Mouse (Mus musculus) left cerebral cortex, postnatal 25 days (tissue): ENCODE data around the gene Arhgap35. TPM values are rescaled to one million over a fixed set of nuclear protein-coding genes. Genes with fewer than 3 reads are reported as not detected.

Experiments
- DNase-seq, 2 experiments: peaks; one replicate each; pipeline ENCODE4 v3.0.0; 2022; ENCODE audit warnings: low spot score in 2 of 2, mixed read lengths in 1 of 2
- intact Hi-C: fragments of 180-260 bp; cut with DNase I; formaldehyde crosslinking; loops from one replicate; pipeline ENCODE4 v1.15.1; 2025
- total RNA-seq, 2 experiments: library from RNA; stranded (reverse); gene quantifications; 2 replicates each; pipeline ENCODE4 v1.2.3; 2021

Arhgap35 gene
- total RNA-seq, 2 experiments from 2014 or later, result 137 to 139 TPM

DNA sequence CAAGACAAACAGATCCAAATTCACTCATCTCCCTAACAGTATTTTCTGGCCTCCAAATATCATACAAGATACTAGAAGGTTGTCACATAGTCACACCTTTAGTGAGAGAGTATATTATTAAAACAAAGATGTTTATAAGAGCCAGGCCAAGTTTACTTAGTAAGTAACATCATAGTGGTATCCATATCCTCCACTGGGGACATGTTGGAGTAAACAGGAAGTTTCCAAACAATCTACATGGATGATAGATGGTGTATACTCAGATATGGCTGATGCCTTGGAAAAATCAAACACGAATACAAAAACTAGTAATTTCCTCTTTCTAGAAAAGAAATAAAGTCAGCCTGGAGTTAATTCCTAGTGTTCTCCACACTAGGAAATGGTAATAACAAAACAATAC, 65.5 kb downstream of the Arhgap35 start:
- intact Hi-C loops, result no loop called here
- DNase-seq, result no peak

DNA sequence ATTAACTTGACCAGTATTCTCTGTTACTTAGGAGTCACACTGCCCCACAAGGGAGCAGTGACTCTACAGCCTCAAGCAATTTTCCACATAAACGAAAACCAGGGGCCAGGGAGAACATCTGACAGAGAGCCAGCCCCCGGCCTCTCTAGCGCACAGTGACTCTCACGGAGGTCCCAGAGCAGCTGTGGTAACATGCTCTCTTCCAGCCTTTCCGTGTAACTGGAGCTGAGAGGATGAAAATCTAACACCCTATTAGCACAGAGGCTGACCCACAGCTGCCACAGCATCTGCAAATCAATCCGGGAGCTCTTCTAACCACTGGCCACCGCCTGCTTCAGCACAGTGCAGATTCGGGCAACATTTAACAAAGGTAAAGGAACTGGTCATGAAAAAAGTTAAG, 70.0 kb downstream of the Arhgap35 start:
- intact Hi-C loops, result no loop called here
- DNase-seq, result no peak

DNA sequence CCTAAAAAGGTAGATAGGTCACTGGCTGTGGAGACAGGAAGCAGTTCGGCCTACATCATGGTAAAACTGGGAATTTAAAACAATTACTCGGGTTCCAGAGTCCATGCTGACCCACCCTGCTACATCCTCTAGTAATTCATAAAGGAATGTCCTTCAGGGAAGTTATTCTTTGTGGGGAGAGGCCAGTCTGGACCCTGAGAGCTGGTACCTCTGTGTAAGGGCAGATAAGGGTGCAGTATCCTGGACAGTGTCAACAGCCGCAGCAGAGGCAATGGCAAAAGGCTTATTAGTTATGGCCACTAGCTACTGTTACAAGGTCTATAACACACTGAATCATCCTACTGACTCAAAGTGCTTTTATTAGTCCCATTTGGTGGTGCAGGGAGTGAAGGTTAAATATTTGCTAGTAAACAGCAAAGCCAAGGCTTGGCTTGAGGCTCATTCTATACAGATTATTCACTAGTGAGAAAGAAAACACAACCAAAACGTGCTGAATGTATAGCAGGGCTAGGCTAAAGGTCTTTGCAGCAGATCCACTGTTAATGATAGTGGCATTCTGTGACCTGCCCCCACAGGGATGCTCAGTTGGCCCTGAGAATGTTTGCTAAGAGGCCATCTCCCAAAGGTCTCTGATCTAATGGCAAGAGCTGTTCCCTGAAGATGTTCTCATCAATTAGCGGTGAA, 77.4 kb downstream of the Arhgap35 start:
- intact Hi-C loops, result no loop called here
- no peak for DNase-seq

DNA sequence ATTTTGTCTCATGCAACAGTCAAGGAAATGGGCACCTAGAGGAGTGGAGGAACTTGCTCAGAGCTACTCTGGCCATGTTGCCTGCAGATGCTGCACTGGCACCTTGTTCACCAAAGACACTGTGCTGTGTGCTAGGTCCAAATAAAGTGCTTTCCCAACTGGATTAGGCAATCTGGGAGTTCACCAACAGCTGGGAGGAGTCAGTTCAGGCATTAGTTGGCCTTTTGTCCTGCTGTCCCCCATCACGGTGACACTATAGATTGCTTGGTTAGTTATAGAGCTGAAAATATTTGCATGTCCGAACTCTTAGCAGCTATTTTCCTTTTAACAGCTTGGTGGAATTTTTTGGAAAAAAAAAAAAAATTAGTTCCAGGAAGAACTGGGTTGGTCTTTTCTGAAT, 88.8 kb downstream of the Arhgap35 start:
- no peak for DNase-seq
- intact Hi-C loops, result no loop called here

DNA sequence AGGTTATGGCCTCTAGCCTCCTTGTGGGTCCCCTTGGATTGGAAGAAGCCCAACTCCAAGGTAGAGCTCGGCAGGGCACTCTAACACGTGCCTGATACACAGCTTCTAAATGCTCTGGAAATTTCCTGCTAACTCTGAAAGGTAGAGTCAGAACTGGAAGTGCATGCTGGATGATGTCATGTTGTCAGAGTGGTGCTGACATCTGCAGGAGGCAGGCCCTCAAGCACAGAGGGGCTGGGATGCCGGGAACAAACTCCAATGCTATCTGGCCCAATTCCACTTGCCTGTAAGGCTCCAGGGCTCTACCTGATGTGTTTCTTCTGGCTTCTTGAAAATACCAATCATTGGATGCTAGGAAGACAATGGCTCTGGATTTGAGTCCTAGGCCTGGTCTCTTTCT, 89.3 kb downstream of the Arhgap35 start:
- intact Hi-C loops, result no loop called here
- no peak for DNase-seq

DNA sequence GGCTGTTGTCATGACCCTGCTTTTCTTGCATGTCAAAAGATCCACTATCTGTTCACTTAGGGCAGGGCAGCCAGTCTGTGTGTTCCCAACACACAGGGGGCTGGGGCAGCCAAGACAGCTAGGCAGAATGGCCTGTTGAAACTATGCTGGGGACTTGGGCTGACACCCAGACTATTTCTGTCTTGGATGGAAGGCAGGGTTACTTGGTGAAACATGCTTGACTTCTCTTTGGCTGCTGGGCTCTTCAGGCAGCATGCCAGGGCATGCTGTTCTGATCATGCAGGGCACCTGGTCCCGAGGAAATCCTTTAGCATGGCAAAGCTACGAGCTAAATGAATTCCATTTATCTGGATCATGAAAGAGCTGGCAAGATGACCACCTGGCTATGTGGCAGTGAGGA, 90.5 kb downstream of the Arhgap35 start:
- no peak for DNase-seq
- intact Hi-C loops, result no loop called here

DNA sequence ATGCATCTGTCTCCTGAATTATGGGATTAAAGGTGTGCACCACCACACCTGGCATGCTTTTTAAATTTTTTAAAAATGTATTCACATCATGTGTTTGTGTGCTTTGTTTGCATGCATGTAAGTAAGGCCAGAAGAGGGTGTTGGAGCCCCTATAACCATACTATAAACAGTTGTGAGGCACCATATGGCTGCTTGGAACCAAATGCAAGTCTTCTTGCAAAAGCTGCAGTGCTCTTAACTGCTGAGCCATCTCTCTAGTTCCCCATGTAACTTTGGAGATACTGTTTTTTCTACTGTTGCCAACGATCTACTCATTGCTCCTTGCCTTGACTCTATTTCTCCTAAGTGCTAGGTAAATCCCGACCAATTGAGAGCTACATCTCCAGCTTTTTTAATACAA, 95.5 kb downstream of the Arhgap35 start:
- DNase-seq, result peak in 1 of 2 experiments; percentile 22
- intact Hi-C loops, result no loop called here

DNA sequence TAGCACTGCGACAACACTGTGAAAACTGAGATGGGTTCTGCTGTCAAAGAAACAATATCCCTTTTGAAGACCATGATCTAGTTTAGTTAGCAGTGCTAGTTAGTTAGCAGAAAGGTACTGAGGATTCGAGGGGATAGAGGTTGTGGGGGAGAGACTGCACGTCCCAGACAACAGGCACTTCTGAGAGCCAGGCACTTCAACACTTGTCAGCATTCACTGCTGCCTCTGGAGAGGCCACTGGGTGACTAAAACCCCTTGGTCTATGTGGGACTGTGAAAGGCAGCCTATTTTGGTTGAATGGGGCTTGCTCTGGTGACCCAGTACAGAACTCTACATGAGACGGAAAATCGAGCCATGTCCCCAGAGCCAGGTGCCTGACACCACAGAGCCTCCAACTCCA, 97.6 kb downstream of the Arhgap35 start:
- intact Hi-C loops, result no loop called here
- no peak for DNase-seq

DNA sequence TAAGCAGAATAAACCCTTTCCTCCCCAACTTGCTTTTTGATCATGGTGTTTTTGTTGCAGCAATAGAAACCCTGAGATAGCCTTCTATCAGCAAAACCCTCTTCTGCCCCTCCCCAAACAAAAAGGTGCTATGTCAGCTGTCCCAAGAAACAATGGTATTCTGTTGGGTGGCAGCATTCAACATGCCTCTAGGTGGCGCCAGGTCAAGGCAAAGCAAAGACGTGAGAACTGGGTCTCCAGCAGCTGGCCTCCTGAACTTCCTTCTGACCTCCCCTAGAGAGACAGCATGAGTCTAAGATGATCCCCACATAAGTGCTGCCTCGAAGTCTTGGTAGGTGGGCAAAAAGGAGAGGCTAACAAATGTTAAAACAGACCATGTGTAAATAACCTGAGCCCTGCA, 107.5 kb downstream of the Arhgap35 start:
- DNase-seq, result peak; percentile 20 to 29
- intact Hi-C loops, result loop anchor here (5.0 kb wide), 1 partner anchor 110 kb away; no protein-coding TSS in a partner anchor

DNA sequence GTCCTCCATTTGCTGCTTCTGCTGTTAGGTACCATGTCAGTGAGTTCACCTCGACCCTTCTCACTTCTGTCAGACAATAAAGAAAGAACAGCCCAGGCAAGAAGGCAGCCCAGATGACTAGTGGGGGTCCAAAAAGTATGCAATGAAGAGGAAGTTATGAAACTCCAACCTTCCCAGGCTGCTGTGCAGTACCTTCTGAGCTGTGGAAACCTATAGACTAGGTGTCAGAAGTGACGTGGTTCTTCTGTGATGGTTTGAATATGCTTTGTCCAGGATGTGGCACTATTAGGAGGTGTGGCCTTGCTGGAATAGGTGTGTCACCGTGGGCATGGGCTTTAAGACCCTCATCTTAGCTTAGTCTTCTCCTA, 109.6 kb downstream of the Arhgap35 start:
- intact Hi-C loops, result loop anchor here (5.0 kb wide), 1 partner anchor 112 kb away; no protein-coding TSS in a partner anchor
- DNase-seq, result no peak

DNA sequence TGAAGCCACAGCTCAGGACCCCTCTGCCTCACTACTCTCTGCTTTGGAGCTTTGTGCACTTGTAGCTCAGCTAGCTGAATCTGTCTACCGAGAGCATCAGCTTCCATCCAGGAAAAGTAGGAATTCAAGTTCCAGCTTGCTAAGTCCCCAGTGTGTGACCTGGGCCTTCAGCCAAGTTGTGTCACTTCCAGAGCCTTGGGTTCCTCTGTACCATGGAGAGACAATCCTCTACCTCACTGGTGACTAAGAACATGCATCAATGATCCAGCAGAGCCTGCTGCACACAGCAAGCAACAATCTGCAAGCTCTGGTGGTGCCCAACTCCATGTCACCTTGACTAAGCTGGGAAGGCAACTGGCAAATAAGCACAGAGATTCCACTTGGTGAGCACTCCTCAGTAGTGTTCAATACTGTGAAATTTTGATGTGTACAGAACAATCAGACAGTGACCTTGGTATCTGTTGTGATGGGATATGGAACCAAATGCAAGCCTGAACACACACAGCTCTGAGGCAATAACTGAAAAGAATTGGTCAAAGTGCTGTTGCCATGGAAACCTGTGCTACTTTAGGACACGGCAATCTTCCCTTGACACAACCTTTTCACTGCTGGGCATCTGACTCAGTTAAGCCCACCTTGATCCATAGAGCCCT, 110.1 kb downstream of the Arhgap35 start:
- intact Hi-C loops, result loop anchor here (5.0 kb wide), 1 partner anchor 113 kb away; no protein-coding TSS in a partner anchor
- DNase-seq, result no peak

DNA sequence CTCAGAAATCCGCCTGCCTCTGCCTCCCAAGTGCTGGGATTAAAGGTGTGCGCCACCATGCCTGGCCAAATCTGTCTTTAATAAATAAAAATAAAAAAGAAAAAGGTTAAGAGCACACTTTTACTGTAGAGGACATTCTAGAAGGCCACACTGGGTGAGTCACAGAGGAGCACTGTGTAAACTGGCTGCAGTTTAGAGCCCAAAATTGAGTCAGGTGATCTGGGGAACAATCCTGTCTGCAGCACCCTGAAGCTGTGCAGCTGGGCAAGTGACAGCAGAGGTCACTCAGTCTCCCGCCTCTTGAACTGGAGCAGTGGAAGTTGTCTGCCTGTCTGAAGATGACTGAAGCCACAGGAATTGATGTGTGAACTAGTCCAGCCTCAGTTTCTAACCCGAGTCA, 113.2 kb downstream of the Arhgap35 start:
- no peak for DNase-seq
- intact Hi-C loops, result no loop called here

DNA sequence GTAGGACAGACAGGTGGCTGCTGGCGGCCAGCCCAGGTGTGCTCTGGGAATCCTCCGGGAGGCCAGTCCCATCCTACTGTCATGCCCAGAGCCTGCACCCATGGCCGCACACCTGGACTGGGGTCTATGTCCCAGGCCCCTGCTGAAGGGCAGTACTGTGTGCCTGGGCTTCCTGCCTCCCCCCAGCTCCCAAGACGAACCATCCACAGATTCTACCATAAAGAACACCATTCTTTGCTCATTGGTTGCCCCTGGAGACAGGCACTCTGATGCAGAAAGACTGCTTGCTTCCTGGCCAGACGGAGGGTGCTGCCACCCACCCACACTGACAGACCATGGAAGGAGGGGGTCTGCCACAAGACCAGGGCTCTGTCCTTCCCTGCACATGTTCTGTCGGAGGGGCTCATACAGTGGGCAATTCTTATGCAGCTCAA, 115.1 kb downstream of the Arhgap35 start:
- peak in 1 of 2 experiments; percentile 39 for DNase-seq
- intact Hi-C loops, result no loop called here

DNA sequence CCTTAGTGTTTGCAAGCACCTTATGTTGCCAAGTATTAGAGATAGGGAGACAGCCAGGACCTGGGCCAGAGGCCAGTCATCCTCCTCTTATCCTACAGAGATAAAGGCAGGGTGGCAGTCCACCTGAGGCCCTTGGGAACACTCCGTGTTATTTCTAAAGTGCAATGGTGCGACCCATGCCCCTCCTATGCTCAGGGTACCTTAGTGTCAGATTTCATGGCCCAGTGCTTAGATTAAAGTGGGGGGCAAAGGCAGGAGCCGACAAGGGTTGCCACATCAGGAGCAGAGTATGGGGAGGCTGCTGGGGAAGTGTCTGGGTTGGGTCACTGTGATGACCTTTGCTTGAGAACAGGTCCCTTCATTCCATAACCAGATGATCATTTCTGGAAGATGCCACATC, 118.5 kb downstream of the Arhgap35 start:
- DNase-seq, result no peak
- intact Hi-C loops, result no loop called here

DNA sequence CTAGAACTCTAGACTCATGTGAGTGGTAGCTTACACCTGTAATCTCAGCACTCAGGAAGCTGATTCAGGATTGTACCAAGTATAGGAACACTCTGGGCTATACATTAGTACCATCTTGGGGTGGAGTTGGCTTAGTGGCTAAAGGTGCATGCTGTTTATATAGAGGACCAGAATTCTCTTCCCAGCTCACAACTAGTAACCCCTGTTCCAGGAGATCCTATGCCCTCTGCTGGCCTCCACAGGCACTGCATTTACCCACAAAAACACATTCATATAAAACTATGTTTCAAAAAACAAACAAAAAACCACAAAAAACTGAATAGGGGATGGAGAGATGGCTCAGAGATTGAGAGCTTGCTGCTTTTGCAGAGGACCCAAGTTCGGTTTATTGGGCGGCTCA, 121.4 kb downstream of the Arhgap35 start:
- intact Hi-C loops, result loop anchor here (2.0 kb wide), 1 partner anchor 123 kb away; no protein-coding TSS in a partner anchor
- peak in 1 of 2 experiments; percentile 40 for DNase-seq

DNA sequence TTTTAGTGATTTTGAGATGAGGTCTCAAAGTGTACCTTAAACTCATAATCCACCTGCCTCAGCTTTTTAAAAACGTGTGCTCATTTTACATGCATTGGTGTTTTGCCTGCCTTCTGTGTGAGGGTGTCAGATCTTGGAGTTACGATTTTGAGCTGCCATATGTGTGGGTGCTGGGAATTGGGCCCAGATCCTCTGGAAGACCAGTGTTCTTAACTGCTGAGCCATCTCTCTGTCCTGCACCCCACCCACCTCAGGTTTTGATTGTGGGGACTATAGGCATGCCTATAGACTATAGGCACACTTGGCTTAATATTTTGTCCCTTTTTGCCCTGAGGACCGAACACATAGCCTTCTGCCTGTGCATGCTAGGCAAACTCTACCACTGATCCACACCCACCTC, 122.6 kb downstream of the Arhgap35 start:
- DNase-seq, result peak in 1 of 2 experiments; percentile 82
- intact Hi-C loops, result loop anchor here (2.0 kb wide), 1 partner anchor 125 kb away; no protein-coding TSS in a partner anchor

DNA sequence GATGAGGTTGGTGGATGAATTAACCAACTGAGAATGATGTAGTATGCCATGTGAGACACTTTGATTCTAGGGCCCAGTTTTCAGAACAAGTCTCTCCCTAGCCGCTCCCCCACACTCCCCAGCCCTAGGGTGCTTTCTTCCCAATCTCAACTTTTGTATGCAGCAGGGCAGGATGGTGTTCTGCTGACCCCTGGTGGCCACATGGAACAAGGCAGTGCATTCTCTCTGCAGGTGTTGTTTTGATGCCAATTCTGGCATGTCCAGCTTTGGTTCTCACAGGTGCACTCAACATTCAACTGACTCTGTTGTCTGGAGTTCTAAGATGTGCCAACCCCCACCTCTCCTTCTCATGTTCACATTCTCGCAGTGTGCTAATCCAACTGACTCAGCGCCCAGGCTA, 123.0 kb downstream of the Arhgap35 start:
- DNase-seq, result peak; percentile 49 to 60
- intact Hi-C loops, result loop anchor here (2.0 kb wide), 1 partner anchor 125 kb away; no protein-coding TSS in a partner anchor

DNA sequence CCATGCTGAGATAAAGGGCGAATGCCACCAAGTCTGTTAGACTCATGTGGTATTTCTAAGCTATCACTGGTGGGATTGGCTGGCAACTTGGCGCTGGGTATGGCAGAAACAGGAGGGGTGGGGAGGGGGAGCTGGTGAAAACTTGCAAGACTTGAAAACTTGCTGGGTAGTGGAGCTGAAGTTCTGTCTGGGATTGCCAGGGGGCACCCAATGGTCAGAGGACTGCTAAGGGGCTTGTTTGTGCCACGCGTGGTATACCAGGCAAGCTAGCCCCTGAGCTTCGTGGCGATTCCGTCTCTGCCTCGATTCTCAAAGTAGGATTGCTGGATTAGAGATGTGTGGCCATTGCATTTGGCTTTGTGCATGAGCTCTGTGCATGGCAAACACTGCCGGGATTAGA, 124.8 kb downstream of the Arhgap35 start:
- intact Hi-C loops, result no loop called here
- DNase-seq, result peak in 1 of 2 experiments; percentile 25

DNA sequence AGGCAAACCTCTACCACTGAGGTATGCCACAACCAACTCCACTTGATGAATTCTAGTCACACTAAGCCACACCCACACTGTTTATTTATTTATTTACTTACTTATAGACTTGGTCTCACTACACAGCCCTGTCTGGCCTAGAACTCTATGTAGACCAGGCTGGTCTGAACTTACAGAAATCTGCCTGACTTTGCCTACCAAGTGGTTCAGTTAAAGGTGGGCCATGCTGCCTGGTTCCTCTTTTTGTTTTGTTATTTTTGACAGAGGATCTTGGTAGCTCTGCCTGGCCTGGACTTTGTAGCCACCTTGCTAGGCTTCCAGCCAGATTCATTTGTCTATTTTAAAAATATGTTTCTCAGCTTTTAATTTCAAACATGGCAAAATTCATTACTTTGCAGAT, 126.0 kb downstream of the Arhgap35 start:
- intact Hi-C loops, result no loop called here
- no peak for DNase-seq

DNA sequence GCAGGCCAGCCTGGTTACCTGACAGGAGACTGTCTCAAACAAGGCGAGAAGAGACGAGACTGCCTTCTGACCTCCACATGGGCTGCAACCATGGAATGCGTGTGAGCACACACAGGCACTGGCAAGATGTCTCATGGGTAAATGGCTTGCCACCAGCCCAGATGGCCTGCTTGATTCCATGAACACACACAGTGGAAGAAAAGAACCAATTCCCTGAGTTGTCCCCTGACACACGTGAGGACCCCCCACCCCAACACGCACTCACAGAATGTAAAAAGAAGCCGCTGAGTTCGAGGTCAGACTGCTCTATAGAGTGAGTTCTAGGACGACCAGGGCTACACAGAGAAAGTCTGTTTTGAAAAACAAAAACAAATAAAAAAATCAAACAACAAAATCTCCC, 137.2 kb downstream of the Arhgap35 start, which contains the start of gene Npas1:
TSS of gene Npas1 (minus strand) at position 101 of the 400 bp plus-strand sequence.
- DNase-seq, result no peak
- intact Hi-C loops, result no loop called here

DNA sequence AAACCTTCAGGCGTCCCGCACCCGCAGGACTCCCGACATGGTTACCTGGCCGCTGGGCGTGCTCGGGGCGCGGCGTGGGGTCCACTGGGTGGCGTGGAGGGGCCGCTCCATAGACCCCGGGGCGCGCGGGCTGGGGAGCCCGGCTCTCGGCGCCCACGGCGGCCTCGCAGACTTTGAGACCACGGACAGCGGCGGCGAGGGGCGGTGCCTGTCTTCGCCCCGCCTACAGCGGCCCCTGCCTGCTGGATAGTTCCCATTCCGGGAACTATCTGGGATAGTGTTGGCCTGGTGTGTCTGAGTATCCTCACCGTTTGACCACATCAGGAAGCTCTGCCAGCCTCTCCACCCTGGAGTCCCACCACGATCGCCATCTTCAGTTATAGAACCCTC, 138.2 kb downstream of the Arhgap35 start:
- no peak for DNase-seq
- intact Hi-C loops, result no loop called here
